Mouse (Mus musculus): Measurements from ENCODE around the gene Gm20219. TPM values are rescaled to one million over a fixed set of nuclear protein-coding genes. Genes with fewer than 3 reads are reported as not detected.

The Gm20219 gene
- 0.98 and 1.4 TPM in 2 replicates for polyA plus RNA-seq (2015; fragmentation: Nextera tagmentation; extraction: Ambion mirVana)

DNA sequence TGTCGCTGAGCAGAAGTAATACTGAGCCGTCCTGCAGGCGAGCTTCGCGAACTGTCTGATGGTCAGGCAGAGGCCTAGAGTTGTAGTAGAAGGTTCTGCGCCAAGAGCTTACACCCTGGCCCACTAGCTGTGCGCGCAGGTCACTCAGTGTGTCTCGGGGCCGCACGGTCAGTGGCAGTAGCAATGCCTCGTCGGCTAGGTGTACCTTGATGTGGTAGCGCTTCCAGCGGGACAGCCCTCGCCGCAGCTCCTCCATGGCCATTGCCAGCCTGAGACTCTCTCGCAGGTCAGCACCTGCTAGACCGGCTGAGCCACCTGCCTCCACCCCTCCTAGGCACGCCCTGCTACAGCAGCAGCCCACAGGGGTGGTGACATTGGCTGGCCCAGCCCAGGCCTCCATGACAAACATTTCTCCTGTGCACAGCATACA, at the start of gene Gm20219:
TSS of gene Gm20219 (minus strand) at position 266 of the 430 bp plus-strand sequence.
- 50% methylated on average over 20 of the region's 20 CpGs for WGBS
- Histone ChIP-seq H3K4me1 (ENCODE audit: control insufficient read depth, insufficient read depth, low read length) (0 out of 2 replicates have a peak, but pooled peaks cover 3% of the 10 kb centered on the region), H3K4me3 (ENCODE audit: low read length) (peak within 1 kb of the TSS; percentile 19; the same call in 1 of the 2 replicates), H3K4me2 (ENCODE audit: low read depth, low read length) (peak within 1 kb of the TSS; percentile 34), H3K9ac (ENCODE audit: low read depth, low read length) (peak within 1 kb of the TSS; percentile 24; the same call in 1 of the 2 replicates), H3K27ac (ENCODE audit: low read length) (peak within 1 kb of the TSS; percentile 2), H3K27me3 (replicated peaks; ENCODE audit: control insufficient read depth, insufficient read depth, low read length) (no peaks in the 10 kb centered on the region), H3K36me3 (ENCODE audit: control insufficient read depth, insufficient read depth, low read length) (no peaks in the 10 kb centered on the region), H3K9me3 (ENCODE audit: control insufficient read depth, low read length) (peaks cover 3% of the 10 kb centered on the region; the same call in 1 of the 2 replicates)
- ATAC-seq: peak; percentile 96

DNA sequence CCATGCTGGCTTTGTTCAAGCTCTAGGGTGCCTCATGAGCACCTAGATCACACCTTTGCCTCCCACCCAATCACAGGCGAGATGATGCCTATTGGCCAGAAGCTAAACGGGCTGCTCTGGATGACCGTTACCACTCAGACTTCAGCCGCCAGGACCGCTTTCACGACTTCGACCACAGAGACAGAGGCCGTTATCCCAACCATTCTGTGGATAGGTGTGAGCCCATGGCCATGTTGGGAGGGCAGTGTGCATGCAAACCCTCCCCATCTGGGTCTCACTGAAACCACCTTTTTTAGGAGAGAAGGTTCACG, 49.8 kb upstream of the Gm20219 start:
- no peak overlapping the region for H3K9ac ChIP-seq (ENCODE audit: low read depth, low read length)
- peaks cover 56% of the 10 kb centered on the region for H3K36me3 ChIP-seq (ENCODE audit: control insufficient read depth, insufficient read depth, low read length)
- no peak overlapping the region for H3K4me3 ChIP-seq (ENCODE audit: low read length)
- no peak overlapping the region for H3K27ac ChIP-seq (ENCODE audit: low read length)
- H3K27me3 ChIP-seq (replicated peaks; ENCODE audit: control insufficient read depth, insufficient read depth, low read length): no peaks in the 10 kb centered on the region
- H3K9me3 ChIP-seq (ENCODE audit: control insufficient read depth, low read length): no peaks in the 10 kb centered on the region
- no peak overlapping the region for H3K4me2 ChIP-seq (ENCODE audit: low read depth, low read length)
- peaks cover 12% of the 10 kb centered on the region for H3K4me1 ChIP-seq (ENCODE audit: control insufficient read depth, insufficient read depth, low read length)
- ATAC-seq: no peak
- WGBS: 88% methylated on average over 9 of the region's 9 CpGs

DNA sequence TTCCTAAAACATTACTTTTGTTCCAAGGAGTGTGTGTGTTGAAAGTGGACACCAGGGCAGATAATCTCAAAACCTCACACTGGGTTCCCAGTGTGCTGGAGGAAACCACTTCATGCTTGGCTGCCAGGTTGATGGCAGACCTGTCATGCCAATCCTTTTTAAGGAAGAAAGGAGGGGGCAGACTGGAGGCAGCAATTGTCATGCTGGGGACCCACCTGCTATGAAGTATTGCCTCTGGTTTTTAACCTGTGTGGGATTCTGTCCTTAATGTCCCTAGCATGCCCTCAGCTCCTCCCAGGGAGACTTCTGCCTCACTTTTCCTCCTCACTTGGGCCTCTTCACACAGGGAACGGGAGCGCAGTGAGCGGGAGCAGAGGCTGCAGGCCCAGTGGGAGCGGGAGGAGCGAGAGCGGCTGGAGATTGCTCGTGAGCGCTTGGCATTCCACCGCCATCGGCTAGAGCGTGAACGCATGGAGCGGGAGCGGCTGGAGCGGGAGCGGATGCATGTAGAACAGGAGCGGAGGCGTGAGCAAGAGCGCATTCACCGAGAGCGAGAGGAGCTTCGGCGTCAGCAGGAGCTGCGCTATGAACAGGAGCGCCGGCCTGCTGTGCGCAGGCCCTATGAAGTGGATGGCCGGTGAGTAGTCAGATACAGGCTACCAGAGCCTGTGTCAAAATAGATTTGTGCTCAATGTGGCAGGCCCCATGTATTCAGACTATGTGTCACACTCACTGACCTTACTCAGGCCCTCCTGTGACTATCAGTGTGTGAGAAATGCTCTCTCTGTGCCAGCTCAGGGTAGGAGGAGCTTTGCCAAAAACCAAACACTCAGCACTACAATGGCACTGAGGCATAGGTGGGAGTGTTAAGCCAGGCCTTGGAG, 49.2 kb upstream of the Gm20219 start:
- Histone ChIP-seq H3K27ac (ENCODE audit: low read length) (no peak overlapping the region), H3K9ac (ENCODE audit: low read depth, low read length) (no peak overlapping the region), H3K9me3 (ENCODE audit: control insufficient read depth, low read length) (no peaks in the 10 kb centered on the region), H3K4me2 (ENCODE audit: low read depth, low read length) (no peak overlapping the region), H3K4me1 (ENCODE audit: control insufficient read depth, insufficient read depth, low read length) (peaks cover 8% of the 10 kb centered on the region), H3K27me3 (replicated peaks; ENCODE audit: control insufficient read depth, insufficient read depth, low read length) (no peaks in the 10 kb centered on the region), H3K4me3 (ENCODE audit: low read length) (no peak overlapping the region), H3K36me3 (ENCODE audit: control insufficient read depth, insufficient read depth, low read length) (peaks cover 56% of the 10 kb centered on the region)
- ATAC-seq: no peak
- WGBS: 94% methylated on average over 28 of the region's 28 CpGs

DNA sequence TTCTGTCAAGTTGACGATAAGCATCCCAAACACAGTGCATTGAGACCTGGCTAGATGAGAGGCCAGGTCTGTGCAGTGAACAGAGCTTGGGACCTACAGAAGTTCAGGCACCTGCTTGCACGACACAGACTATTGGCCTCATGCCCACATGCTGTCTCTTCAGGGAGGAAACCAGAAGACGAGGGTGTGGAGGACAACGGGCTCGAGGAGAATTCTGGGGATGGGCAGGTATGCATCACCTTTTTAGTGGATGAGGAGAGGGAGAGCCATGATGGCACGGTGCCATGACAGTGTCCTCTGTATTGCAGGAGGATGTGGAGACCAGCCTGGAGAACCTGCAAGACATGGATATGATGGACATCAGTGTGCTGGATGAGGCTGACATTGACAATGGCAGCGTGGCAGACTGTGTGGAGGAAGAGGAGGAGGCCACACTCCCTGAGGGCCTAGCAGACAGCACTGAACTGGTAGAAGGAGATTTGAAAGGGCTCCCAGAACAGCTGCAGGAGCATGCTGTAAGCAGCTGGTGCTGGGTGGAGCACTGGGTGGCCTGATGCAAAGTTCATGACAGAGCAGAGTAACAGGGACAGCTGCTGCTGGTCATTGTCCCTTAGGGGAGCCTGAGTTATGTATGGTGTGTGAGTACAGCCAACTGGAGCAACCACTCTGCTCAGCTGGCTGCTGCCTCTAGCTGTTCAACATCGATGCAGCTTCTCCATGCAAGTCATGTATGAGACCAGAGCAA, 39.5 kb upstream of the Gm20219 start:
- Histone ChIP-seq H3K27ac (ENCODE audit: low read length) (no peak overlapping the region), H3K36me3 (ENCODE audit: control insufficient read depth, insufficient read depth, low read length) (peaks cover 41% of the 10 kb centered on the region), H3K9me3 (ENCODE audit: control insufficient read depth, low read length) (no peaks in the 10 kb centered on the region), H3K27me3 (replicated peaks; ENCODE audit: control insufficient read depth, insufficient read depth, low read length) (no peaks in the 10 kb centered on the region), H3K4me1 (ENCODE audit: control insufficient read depth, insufficient read depth, low read length) (no peaks in the 10 kb centered on the region), H3K4me3 (ENCODE audit: low read length) (no peak overlapping the region), H3K9ac (ENCODE audit: low read depth, low read length) (no peak overlapping the region), H3K4me2 (ENCODE audit: low read depth, low read length) (no peak overlapping the region)
- WGBS: 77% methylated on average over 8 of the region's 8 CpGs
- 0 out of 2 replicates have a peak, but pooled peaks have one; percentile 19 for ATAC-seq

DNA sequence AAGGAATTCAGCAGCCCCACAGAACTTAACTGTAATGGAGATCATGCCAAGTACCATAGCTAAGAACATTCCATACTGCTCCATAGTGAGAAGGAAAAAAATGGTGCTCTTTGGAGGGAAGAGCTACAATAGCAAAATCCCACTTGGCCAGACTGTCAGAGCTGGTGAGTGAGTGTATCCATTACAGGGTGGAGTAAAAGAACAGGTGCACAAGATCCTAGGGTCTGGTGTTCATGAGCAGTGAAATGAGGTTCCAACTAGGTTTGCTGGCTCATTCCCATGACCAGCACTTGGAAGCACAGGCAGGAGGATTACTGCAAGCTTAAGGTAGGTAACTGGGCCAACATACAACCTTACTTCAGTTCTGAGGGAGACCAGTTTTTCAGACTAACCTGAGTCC, 38.4 kb upstream of the Gm20219 start:
- Histone ChIP-seq H3K9me3 (ENCODE audit: control insufficient read depth, low read length) (no peaks in the 10 kb centered on the region), H3K9ac (ENCODE audit: low read depth, low read length) (no peak overlapping the region), H3K4me2 (ENCODE audit: low read depth, low read length) (no peak overlapping the region), H3K27me3 (replicated peaks; ENCODE audit: control insufficient read depth, insufficient read depth, low read length) (no peaks in the 10 kb centered on the region), H3K27ac (ENCODE audit: low read length) (no peak overlapping the region), H3K4me3 (ENCODE audit: low read length) (no peak overlapping the region), H3K4me1 (ENCODE audit: control insufficient read depth, insufficient read depth, low read length) (0 out of 2 replicates have a peak, but pooled peaks cover 2% of the 10 kb centered on the region), H3K36me3 (ENCODE audit: control insufficient read depth, insufficient read depth, low read length) (peaks cover 34% of the 10 kb centered on the region)
- ATAC-seq: no peak

DNA sequence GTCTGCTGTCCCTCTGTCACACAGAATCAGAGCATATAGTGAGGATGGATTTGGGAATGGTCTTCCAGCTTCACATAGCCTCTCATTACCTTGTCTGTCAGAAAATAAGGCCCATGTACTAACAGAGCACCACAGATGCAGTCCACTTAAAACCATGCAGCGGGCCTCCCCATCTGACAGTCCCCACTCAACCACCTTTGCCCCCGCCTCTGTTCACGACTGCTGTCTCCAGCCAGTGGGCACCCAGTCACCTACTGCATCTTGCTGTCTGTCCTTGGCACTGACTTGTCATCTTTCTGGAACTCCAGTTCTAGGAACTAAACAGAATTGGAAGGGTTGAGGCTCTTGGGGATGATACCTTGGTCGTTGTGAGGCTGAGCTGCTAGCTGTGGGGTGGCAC, 34.7 kb upstream of the Gm20219 start:
- Histone ChIP-seq H3K36me3 (ENCODE audit: control insufficient read depth, insufficient read depth, low read length) (peaks cover 14% of the 10 kb centered on the region), H3K27ac (ENCODE audit: low read length) (no peak overlapping the region)

DNA sequence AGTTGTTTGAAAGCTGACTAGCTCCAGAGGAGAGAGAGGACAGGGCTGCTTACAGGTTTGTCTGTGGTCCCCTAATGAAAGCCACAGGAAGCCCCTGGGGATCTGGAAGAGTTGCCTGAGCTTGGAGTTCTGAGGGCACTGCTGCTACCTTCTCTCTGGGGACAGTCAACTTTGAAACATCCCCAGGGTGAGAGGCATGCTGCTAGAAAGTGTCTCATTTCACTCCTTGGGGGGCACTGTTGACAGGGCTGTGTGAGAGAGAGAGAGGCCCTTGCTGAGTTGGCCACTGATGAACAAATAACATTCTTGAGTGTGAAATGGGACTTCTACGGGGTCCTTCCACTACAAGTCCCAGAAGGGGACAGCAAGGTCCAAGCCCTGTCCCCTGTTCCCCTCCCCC, 33.6 kb upstream of the Gm20219 start:
- Histone ChIP-seq H3K4me1 (ENCODE audit: control insufficient read depth, insufficient read depth, low read length) (peaks cover 24% of the 10 kb centered on the region), H3K9ac (ENCODE audit: low read depth, low read length) (no peak overlapping the region), H3K4me2 (ENCODE audit: low read depth, low read length) (no peak overlapping the region), H3K27ac (ENCODE audit: low read length) (no peak overlapping the region), H3K36me3 (ENCODE audit: control insufficient read depth, insufficient read depth, low read length) (peaks cover 9% of the 10 kb centered on the region; the same call in 1 of the 2 replicates), H3K4me3 (ENCODE audit: low read length) (no peak overlapping the region), H3K27me3 (replicated peaks; ENCODE audit: control insufficient read depth, insufficient read depth, low read length) (no peaks in the 10 kb centered on the region), H3K9me3 (ENCODE audit: control insufficient read depth, low read length) (no peaks in the 10 kb centered on the region)
- ATAC-seq: no peak
- 89% methylated on average over 1 of the region's 1 CpGs for WGBS

More for the DNA sequence above, 34.7 kb upstream of the Gm20219 start:
- no peak overlapping the region for H3K9ac ChIP-seq (ENCODE audit: low read depth, low read length)
- no peak overlapping the region for H3K4me3 ChIP-seq (ENCODE audit: low read length)
- no peak for ATAC-seq
- peaks cover 18% of the 10 kb centered on the region for H3K4me1 ChIP-seq (ENCODE audit: control insufficient read depth, insufficient read depth, low read length)
- no peak overlapping the region for H3K4me2 ChIP-seq (ENCODE audit: low read depth, low read length)
- whole genome bisulfite sequencing: 91% methylated on average over 4 of the region's 4 CpGs
- H3K27me3 ChIP-seq (replicated peaks; ENCODE audit: control insufficient read depth, insufficient read depth, low read length): no peaks in the 10 kb centered on the region
- no peaks in the 10 kb centered on the region for H3K9me3 ChIP-seq (ENCODE audit: control insufficient read depth, low read length)

DNA sequence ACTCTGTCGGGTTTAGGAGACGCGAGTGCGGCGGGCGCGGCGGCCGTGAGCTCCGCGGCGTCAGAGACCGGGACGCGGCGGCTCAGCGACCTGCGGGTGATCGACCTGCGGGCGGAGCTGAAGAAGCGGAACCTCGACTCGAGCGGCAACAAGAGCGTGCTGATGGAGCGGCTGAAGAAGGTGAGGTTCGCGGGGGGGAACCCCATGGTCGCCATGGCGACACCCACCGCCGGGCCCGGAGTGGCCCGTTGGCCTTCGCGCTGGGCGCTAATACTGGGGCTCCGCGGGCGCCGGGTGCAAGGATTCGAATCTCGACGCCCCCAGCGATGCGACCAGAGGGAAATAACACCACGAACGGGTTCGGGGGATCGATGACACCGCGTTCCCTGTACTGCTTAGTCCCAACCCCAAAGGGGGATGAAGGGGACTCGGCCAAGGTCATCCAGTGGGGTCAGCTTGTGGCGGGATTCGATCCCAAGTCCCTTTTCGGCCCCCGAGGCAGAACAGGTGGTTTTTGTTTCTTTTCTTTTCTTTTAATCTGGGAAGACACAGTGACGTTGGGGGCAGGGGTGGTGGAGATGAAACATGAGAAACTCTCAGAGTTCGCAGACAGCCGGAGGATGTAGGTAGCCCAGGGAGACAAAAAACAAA, 31.1 kb upstream of the Gm20219 start:
- H3K36me3 ChIP-seq (ENCODE audit: control insufficient read depth, insufficient read depth, low read length): peaks cover 5% of the 10 kb centered on the region; the same call in 1 of the 2 replicates
- peak overlapping the region; percentile 91 for H3K27ac ChIP-seq (ENCODE audit: low read length)
- H3K4me3 ChIP-seq (ENCODE audit: low read length): peak overlapping the region; percentile 78
- H3K27me3 ChIP-seq (replicated peaks; ENCODE audit: control insufficient read depth, insufficient read depth, low read length): no peaks in the 10 kb centered on the region
- H3K9ac ChIP-seq (ENCODE audit: low read depth, low read length): peak overlapping the region; percentile 88
- no peaks in the 10 kb centered on the region for H3K9me3 ChIP-seq (ENCODE audit: control insufficient read depth, low read length)
- ATAC-seq: peak; percentile 29
- peaks cover 42% of the 10 kb centered on the region for H3K4me1 ChIP-seq (ENCODE audit: control insufficient read depth, insufficient read depth, low read length)
- WGBS: under 1% methylated on average over 61 of the region's 61 CpGs
- H3K4me2 ChIP-seq (ENCODE audit: low read depth, low read length): peak overlapping the region; percentile 67
